ENCODE assay signal across 9 mouse cellular contexts in the genomic region with DNA sequence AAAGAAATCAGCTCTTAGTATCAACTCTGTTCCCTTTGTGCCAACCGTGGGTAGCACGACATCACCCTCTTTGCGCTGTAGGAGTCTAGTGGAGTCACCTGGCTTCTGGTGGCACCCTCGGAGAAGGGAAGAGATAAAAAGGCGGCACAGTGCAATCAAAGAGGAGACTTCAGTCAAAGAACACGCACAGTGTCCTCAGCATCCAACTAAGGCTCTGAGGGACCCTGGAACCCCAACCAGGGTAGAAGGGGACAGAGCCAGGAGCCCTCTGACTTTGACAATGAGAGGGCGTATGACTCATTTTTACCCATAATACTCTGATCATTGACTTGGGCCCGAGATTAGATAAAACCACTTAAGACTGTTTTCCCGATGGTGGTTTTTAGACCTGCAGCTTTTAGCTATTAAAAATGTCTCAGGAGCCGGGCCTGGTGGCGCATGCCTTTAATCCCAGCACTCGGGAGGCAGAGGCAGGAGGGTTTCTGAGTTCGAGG.
DNase-seq lines count a peak whose midpoint lies in the region; ATAC-seq and TF ChIP-seq lines count a peak whose summit lies in the region.
"Had no signal": no experiment of that assay in that cellular context is flagged by ENCODE, and none has a peak within 500 bp of the region (broad histone marks: within the 10 kb centered on the region; RNA-seq: fewer than 3 reads in every experiment).

No protein-coding gene starts in this region.

- ATAC-seq in embryonic facial prominence, embryonic 15.5 days (ENCODE audit: insufficient number of reproducible peaks, low FRiP score, low TSS enrichment, low read depth): no peak
- no peak for ATAC-seq in limb, embryonic 11.5 days (ENCODE audit: insufficient number of reproducible peaks, low FRiP score, low TSS enrichment, low read depth)
- no peak for ATAC-seq in stomach, embryonic 14.5 days (ENCODE audit: insufficient number of reproducible peaks, insufficient read depth, low FRiP score, low read depth)

- TF ChIP-seq CTCF in liver, adult 2 months (IDR thresholded peaks at IDR 0.05; ENCODE audit: low read depth, low read length): no peak

- no peak overlapping the region for H3K4me3 ChIP-seq in liver, adult 2 months (ENCODE audit: insufficient read depth, low read depth, low read length)
- H3K4me3 ChIP-seq in embryonic facial prominence, embryonic 15.5 days (replicated peaks): no peak overlapping the region
- H3K4me3 ChIP-seq in limb, embryonic 11.5 days (ENCODE audit: low read depth, low read length): no peak overlapping the region
- H3K4me3 ChIP-seq in stomach, embryonic 14.5 days (ENCODE audit: low read depth, low read length): no peak overlapping the region
- H3K4me3 ChIP-seq: megakaryocyte, embryonic 14.5 days had no signal

- H3K27me3 ChIP-seq in liver, adult 2 months (ENCODE audit: control insufficient read depth, insufficient read depth, low read length): no peaks in the 10 kb centered on the region
- H3K27me3 ChIP-seq in embryonic facial prominence, embryonic 15.5 days: no peaks in the 10 kb centered on the region
- H3K27me3 ChIP-seq in limb, embryonic 11.5 days (ENCODE audit: control insufficient read depth, insufficient read depth, low read length): no peaks in the 10 kb centered on the region
- no peaks in the 10 kb centered on the region for H3K27me3 ChIP-seq in stomach, embryonic 14.5 days (ENCODE audit: control insufficient read depth, insufficient read depth, low read length)

- 47% methylated on average over 13 of the region's 13 CpGs for WGBS in liver, adult 2 months
- 77% methylated on average over 13 of the region's 13 CpGs for WGBS in embryonic facial prominence, embryonic 15.5 days
- 85% methylated on average over 13 of the region's 13 CpGs for WGBS in limb, embryonic 11.5 days
- WGBS in stomach, embryonic 14.5 days: 67% methylated on average over 13 of the region's 13 CpGs

- no peak overlapping the region for H3K4me2 ChIP-seq in embryonic facial prominence, embryonic 15.5 days (replicated peaks)
- no peak overlapping the region for H3K4me2 ChIP-seq in limb, embryonic 11.5 days (ENCODE audit: low read depth, severe bottlenecking)
- H3K4me2 ChIP-seq in stomach, embryonic 14.5 days (replicated peaks; ENCODE audit: low read depth, low read length): no peak overlapping the region

- peaks cover 24% of the 10 kb centered on the region for H3K4me1 ChIP-seq in liver, adult 2 months (ENCODE audit: control insufficient read depth, insufficient read depth, low read length)
- H3K4me1 ChIP-seq in embryonic facial prominence, embryonic 15.5 days: peaks cover 42% of the 10 kb centered on the region
- peaks cover 14% of the 10 kb centered on the region for H3K4me1 ChIP-seq in limb, embryonic 11.5 days (ENCODE audit: control insufficient read depth, insufficient read depth, low read length)
- H3K4me1 ChIP-seq in stomach, embryonic 14.5 days (ENCODE audit: control insufficient read depth, insufficient read depth, low read length): peaks cover 27% of the 10 kb centered on the region
- H3K4me1 ChIP-seq: megakaryocyte, embryonic 14.5 days had no signal

- H3K9me3 ChIP-seq in embryonic facial prominence, embryonic 15.5 days (replicated peaks): no peaks in the 10 kb centered on the region
- H3K9me3 ChIP-seq in limb, embryonic 11.5 days (ENCODE audit: control insufficient read depth, low read length): no peaks in the 10 kb centered on the region
- no peaks in the 10 kb centered on the region for H3K9me3 ChIP-seq in stomach, embryonic 14.5 days (ENCODE audit: control insufficient read depth, low read depth, low read length)
- H3K9me3 ChIP-seq: megakaryocyte, embryonic 14.5 days had no signal

- H3K9ac ChIP-seq in liver, adult 2 months (ENCODE audit: low read depth, low read length): peak overlapping the region; percentile 44
- no peak overlapping the region for H3K9ac ChIP-seq in embryonic facial prominence, embryonic 15.5 days
- no peak overlapping the region for H3K9ac ChIP-seq in limb, embryonic 11.5 days (ENCODE audit: low read length)
- H3K9ac ChIP-seq in stomach, embryonic 14.5 days (replicated peaks; ENCODE audit: low read depth, low read length): no peak overlapping the region

- no peak for TF ChIP-seq POLR2A in liver, adult 2 months (IDR thresholded peaks at IDR 0.05; ENCODE audit: extremely low read depth, insufficient read depth, low read length)

- no peaks in the 10 kb centered on the region for H3K36me3 ChIP-seq in liver, adult 2 months (ENCODE audit: control insufficient read depth, insufficient read depth, low read length)
- H3K36me3 ChIP-seq in embryonic facial prominence, embryonic 15.5 days: no peaks in the 10 kb centered on the region
- H3K36me3 ChIP-seq in limb, embryonic 11.5 days (ENCODE audit: control insufficient read depth, insufficient read depth, low read length): no peaks in the 10 kb centered on the region
- H3K36me3 ChIP-seq in stomach, embryonic 14.5 days (ENCODE audit: control insufficient read depth, insufficient read depth, low read length): no peaks in the 10 kb centered on the region

- H3K27ac ChIP-seq in liver, adult 2 months (replicated peaks; ENCODE audit: insufficient read depth, low read depth, low read length): peak overlapping the region; percentile 99
- H3K27ac ChIP-seq in embryonic facial prominence, embryonic 15.5 days (replicated peaks): peak overlapping the region; percentile 79
- H3K27ac ChIP-seq in limb, embryonic 11.5 days (replicated peaks; ENCODE audit: low read depth, low read length): 0 out of 2 replicates have a peak overlapping the region, but pooled peaks have one; percentile 14
- peak overlapping the region; percentile 85; the same call in 1 of the 2 replicates for H3K27ac ChIP-seq in stomach, embryonic 14.5 days (ENCODE audit: low read length)

- H3K79me2 ChIP-seq in liver, adult 2 months (ENCODE audit: control insufficient read depth, insufficient read depth, low read length): no peaks in the 10 kb centered on the region

- DNase-seq in liver, adult 2 months (ENCODE audit: extremely low read depth, low read depth, low spot score): no peak
- no peak for DNase-seq in liver
- no peak for DNase-seq in limb, embryonic 11.5 days (ENCODE audit: low spot score)
- DNase-seq in cerebellum, adult 18-20 months: no peak
- DNase-seq in layer of hippocampus, adult 8-10 months (ENCODE audit: low spot score in 2 of 2): no peak
- no peak for DNase-seq in kidney, postnatal 4 days

Comparison
In these comparisons a context has a peak if more than half of its experiments do, and no peak if none do; other contexts are left out.
1. H3K27ac ChIP-seq: peak in every context shown above with its lines; median percentile 99 in liver, adult 2 months; 85 in stomach, embryonic 14.5 days; 79 in embryonic facial prominence, embryonic 15.5 days; 14 in limb, embryonic 11.5 days.